Mouse (Mus musculus) CD4-positive, CD25-positive, alpha-beta regulatory T cell, adult 2 months (primary cell): ENCODE results near the gene C2cd2l.
"Not testable (repeated sequence)": the region's sequence is repeated elsewhere in the genome, so short reads cannot be mapped to it uniquely, and the experiment has no call there.

ENCODE experiments used
- DNase-seq: peaks from one replicate; pipeline ENCODE4 v3.0.0-alpha.2; 2012; ENCODE audit warnings: low read depth, low spot score

Gene C2cd2l

GRCm38 (mm10) chr9:44314910-44315309 lies 5.2 kb downstream of the C2cd2l start:
- no peak for DNase-seq

GRCm38 (mm10) chr9:44314257-44314547 lies 5.9 kb downstream of the C2cd2l start:
- DNase-seq, result no peak

DNA sequence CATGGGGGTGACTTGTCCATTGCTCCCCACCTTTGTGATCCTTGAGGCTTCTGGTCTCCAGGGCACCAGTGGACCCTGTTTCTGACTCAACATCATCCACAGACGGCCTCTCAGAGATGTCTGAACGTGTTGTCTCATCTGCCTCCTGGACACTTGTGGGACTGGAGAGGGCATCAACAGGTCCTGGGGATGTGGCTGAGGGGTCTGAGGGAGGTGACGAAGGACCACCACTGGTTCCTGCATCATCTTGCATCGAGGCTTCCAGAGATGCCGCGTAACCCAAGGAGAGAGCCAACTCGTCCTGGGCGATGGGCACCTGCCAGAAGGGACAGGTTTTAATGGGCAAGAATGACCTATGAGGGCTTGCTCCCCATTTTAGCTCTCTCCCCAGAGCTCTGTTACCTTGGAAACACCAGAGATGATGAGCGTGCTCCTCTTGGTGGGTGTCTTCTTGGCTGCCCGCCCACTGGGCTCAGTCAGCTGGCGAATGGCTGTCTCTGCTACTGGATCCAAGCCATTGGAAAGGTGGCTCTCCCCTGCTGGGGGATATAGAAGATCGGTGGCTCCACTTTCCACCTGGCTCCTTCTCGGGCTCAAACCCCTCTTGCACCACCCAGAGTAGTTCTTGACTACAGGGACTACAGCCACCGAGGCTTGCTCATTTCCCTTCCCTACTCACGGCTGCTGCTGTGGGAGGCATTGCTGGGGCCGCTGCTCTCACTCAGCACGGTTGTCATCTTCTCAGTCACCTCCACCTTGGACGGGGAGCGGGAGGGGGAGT lies 6.4 kb downstream of the C2cd2l start:
- DNase-seq, result no peak

- DNase-seq, result no peak
These were observed 8.7 kb downstream of the C2cd2l start for GRCm38 (mm10) chr9:44311136-44312134.

GRCm38 (mm10) chr9:44310750-44311135 lies 9.3 kb downstream of the C2cd2l start:
- DNase-seq, result no peak

DNA sequence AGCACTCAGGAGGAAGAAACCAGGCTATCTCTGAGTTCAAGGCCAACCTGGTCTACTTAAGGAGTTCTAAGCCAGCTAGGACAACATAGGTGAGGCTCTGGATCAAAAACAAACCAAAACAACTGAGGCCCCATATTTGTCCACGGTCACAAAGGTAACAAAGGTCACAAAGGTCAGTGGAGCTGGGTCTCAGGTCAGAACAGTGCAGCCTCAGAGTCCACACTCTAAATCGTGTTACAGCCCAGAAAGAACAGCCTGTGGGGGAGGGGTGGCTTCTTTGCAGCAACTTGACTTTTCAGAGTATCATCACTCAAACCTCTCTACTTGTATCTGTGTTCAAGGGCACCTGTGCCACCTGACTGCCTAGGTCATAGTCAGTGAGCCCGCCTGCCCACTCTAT lies 10.3 kb downstream of the C2cd2l start:
- DNase-seq, result no peak

DNA sequence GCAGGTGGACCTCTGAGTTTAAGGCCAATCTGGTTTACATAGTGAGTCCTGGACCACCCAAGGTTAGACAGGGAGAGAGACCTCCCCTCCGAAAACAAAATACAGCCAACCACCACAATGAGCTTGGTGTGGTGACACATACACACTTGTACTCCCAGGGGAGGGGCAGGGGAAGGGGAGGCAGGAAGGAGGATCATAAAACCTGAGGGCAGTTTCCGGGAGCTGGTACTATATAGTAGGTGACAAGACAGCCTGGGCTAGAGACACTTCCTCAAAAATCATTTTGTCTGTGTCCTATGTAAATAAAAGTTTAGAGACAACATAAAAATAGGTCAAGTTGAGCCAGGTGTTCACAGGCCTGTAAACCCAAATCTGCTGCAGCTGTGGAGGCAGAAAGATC lies 12.8 kb downstream of the C2cd2l start:
- DNase-seq, result no peak

DNA sequence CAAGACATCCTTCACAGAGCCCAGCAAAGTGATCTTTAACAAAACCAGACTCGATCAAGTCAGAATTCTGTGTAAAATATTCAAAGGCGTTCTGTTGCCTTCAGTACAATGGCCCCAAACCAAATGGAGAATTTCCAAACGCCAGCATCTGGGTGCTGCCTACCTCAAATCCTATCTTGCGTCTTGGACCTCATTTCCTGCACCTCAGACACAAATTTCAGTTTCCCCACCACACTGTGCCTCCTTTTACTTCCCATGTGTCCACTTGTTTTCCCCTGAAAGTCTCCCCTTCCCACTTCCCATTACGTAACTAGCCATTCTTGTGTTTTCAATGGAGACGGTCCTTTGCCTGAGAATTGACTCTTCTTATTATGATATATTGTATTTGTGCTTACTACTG lies 13.6 kb downstream of the C2cd2l start:
- no peak for DNase-seq

GRCm38 (mm10) chr9:44305466-44306079 lies 14.5 kb downstream of the C2cd2l start, which contains the start of gene Hinfp:
Hinfp (minus strand) TSS chr9:44305671.
- peak; percentile 99 for DNase-seq

DNA sequence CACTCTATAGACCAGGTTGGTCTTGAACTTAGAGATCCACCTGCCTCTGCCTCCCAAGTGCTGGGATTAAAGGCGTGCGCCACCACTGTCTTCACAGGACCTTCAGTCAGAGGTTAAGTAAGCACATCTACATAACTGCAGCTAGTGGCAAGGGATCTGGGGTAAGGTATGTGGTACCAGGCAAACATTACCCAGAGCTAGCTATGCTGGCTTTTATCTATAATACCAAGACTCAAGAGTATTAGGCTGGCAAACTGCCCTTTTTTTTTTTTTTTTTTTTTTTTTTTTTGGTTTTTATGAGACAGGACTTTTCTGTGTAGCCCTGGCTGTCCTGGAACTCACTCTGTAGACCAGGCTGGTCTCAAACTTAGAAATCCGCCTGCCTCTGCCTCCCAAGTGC lies 20.1 kb downstream of the C2cd2l start:
- not testable (repeated sequence) for DNase-seq

- peak; percentile 80 for DNase-seq
These were observed 27.6 kb downstream of the C2cd2l start for GRCm38 (mm10) chr9:44292490-44292889.

GRCm38 (mm10) chr9:44288959-44289291 lies 31.2 kb downstream of the C2cd2l start:
- DNase-seq, result no peak

- DNase-seq, result peak; percentile 41
These were observed 31.8 kb downstream of the C2cd2l start, which contains the start of gene Abcg4 for GRCm38 (mm10) chr9:44288076-44288958. Abcg4 (minus strand) TSS chr9:44288615.

- peak; percentile 34 for DNase-seq
These were observed 32.5 kb downstream of the C2cd2l start for GRCm38 (mm10) chr9:44287401-44288075.

GRCm38 (mm10) chr9:44287003-44287400 lies 33.1 kb downstream of the C2cd2l start:
- no peak for DNase-seq

- DNase-seq, result no peak
These were observed 33.7 kb downstream of the C2cd2l start for GRCm38 (mm10) chr9:44286256-44286850.

DNA sequence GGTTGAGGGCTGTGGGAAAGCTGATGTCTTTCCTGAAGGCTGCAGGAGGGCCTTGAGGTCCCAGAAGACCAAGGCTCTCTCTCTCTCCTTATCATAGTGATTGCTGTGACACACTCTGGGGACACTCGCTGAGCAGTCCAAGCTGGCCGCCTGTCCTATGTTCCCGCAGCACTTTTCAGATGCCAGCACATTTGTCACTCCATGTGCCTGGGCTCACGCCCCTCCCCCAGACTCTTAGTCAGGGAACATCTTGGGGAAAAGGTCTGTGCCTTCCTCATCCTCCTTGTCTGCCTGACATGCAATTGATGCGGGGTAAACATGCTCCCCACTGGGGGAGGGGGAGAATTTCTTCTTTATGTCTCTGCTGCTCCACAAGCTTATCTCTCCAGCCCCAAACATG lies 36.9 kb downstream of the C2cd2l start:
- DNase-seq, result no peak

DNA sequence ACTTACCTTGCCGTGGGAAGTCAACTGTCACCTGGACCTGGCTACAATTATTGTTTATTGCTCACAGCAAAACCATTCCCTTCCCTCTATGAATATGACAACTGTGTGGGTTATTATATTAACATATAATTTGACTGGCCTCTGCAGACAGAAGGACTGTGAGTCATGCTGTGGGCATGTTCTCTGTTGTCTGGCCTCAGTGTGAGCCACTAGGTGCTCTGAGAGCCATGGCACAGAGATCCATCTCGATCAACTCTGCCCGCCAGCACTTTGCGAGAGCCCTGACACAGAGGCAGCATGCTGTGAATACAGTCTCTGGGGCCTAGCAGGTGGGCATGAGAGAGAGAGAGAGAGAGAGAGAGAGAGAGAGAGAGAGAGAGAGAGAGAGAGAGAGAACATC lies 50.1 kb downstream of the C2cd2l start:
- no peak for DNase-seq

GRCm38 (mm10) chr9:44269077-44269476 lies 51.0 kb downstream of the C2cd2l start:
- DNase-seq, result peak; percentile 81

- no peak for DNase-seq
These were observed 51.7 kb downstream of the C2cd2l start, which contains the start of gene Nlrx1 for GRCm38 (mm10) chr9:44268432-44268831. Nlrx1 (minus strand) TSS chr9:44268599.
